Mouse (Mus musculus) retina, embryonic 14.5 days (tissue): ENCODE data around the gene Svs5.
"Not testable (repeated sequence)": the region's sequence is repeated elsewhere in the genome, so short reads cannot be mapped to it uniquely, and the experiment has no call there.

Experiments
- DNase-seq: peaks from one replicate; pipeline ENCODE4 v3.0.0-alpha.2; 2015; ENCODE audit warnings: low spot score

Gene Svs5

DNA sequence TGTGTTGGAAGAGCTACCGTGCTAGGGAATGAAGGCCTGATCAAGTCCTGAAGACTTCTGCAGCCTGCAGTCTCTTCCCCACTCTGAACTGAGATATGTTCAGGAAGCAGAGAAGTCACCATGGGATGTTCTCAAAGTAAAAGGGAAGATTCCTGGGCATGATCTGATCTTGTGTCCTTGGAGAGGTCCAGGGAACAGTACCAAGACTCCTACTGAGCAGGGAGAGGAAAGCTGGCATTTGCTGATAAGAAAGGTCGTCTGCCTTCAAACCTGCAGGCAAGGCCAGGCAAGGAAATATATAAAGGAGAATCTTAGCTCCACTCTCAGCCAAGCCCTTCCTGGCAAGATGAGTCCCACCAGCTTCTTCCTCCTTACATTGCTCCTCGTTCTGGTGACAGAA, at the start of gene Svs5:
Gene Svs5 (plus strand): TSS at position 301 of the 400 bp plus-strand sequence.
- not testable (repeated sequence) for DNase-seq

DNA sequence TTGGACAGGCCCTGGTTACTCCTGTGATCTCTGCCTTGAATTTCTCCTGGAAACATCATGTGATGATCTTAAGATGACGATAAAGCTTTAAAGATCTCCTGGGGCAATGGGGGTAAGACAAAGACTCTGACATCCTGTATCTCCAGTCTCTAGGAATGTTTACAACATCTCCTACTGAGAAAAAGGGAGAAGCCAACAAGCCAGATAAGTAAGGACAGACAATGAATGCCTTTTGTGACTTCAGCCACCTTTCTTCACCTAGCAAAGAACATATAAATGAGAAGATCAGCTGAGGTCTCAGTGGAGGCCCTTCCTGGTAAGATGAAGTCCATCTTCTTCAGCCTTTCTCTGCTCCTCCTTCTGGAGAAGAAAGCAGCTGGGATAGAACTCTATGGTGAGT, 43.6 kb upstream of the Svs5 start, which contains the start of gene Svs3a:
Gene Svs3a (plus strand): TSS at position 301 of the 400 bp plus-strand sequence.
- DNase-seq = not testable (repeated sequence)

DNA sequence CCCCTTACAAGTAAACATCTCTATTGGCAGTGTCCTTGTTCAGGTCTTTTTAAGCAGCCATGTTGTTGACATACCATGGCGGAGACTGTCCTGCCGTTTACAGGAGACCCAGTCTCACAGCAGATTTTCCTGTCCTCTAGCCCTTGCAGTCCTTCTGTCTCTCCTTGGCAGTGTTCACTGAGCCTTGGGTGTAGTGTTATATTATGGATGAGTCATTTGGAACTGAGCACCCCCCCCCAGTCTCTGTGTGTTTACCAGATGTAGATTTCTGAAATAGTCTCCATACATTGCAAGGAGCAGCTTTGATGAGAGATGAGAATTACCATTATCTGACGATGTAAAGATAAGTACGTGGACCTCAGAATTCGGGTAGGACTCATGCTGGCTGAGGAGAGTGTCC, 19.9 kb upstream of the Svs5 start:
- no peak for DNase-seq

DNA sequence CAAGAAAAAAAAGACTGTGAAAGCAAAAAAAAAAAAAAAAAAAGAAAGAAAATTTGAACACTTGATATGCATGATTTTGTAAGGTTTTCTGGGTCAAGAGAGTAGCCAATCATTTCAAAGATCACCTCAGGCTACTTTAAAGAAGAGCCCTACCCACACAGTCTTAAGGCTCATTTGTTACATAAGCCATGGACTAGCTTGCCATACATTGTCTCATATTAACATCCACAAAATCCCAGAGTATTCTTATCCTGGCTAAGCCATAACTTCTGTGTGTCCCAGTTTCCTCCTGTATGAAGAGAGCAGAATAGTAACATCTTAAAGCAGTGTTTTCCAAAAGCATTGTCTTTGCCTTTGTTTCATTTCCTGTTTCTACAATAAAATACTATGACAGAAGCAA, 17.1 kb upstream of the Svs5 start:
- not testable (repeated sequence) for DNase-seq

GRCm38 (mm10) chr2:164316451-164316850, 16.1 kb upstream of the Svs5 start, which contains the start of gene Svs6:
Svs6 (plus strand) TSS chr2:164316751.
- not testable (repeated sequence) for DNase-seq

DNA sequence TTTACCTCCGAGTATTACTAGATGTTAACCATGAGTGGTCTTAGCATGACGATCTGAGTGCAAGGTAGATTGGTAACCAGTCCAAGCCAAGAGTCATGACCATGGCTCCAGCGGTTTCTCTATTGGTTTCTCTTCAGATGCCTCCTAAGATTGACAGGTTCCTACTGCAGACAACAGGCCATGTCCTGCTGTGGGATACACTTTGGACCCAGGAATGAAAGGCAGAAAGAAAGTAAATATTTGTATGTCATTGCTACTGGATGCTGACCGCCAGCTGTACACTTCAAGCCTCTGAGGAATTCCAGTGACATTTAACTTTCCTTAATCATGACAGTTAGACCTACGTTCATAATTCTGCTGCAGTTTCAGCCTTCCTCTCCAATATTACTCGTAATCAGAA, 11.6 kb upstream of the Svs5 start:
- DNase-seq = no peak

- not testable (repeated sequence) for DNase-seq
Measured at GRCm38 (mm10) chr2:164343732-164344131, 11.2 kb downstream of the Svs5 start.

GRCm38 (mm10) chr2:164347697-164348096, 15.2 kb downstream of the Svs5 start:
- DNase-seq = not testable (repeated sequence)

GRCm38 (mm10) chr2:164348980-164349379, 16.4 kb downstream of the Svs5 start:
- DNase-seq = peak; percentile 49

GRCm38 (mm10) chr2:164352697-164353096, 20.2 kb downstream of the Svs5 start:
- DNase-seq = no peak

DNA sequence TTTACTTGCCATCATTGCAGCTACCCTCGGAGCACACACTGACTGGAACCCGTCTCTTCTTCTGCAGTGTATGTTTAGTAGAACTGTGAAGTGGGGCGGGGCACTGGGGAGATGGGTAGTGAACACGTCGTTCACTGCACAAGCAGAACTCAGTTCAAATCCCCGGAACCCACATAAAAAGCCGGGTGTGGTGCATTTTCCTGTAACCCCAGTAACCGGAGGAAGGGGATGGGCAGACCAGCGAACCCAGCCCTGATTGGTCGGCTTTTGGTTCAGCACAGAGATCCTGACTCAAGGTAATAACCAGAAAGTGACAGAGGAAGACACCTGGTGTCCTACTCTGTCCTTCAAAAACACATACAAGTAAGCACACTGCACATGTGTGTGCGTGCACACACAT, 20.8 kb downstream of the Svs5 start:
- no peak for DNase-seq

GRCm38 (mm10) chr2:164356177-164356967, 23.8 kb downstream of the Svs5 start:
- no peak for DNase-seq

GRCm38 (mm10) chr2:164358373-164358772, 25.8 kb downstream of the Svs5 start:
- DNase-seq = no peak

DNA sequence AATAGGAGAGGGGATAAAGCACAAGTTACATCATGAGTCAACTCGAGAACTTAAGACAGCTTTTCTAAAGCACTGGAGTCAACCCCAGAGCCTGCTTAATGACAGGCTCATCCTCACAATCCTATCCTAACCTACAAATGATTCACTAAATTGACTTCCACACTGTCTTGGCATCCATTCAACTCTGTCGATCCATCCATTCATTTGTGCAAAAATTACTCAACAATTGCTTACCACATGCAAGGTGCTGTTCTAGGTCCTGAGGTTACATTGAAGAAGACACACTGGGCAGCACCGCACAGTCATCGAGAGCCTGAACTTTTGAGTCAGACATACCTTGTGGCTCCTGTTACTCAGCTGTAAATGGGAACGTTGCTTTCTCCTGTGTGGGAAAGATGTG, 26.5 kb downstream of the Svs5 start:
- DNase-seq = no peak

DNA sequence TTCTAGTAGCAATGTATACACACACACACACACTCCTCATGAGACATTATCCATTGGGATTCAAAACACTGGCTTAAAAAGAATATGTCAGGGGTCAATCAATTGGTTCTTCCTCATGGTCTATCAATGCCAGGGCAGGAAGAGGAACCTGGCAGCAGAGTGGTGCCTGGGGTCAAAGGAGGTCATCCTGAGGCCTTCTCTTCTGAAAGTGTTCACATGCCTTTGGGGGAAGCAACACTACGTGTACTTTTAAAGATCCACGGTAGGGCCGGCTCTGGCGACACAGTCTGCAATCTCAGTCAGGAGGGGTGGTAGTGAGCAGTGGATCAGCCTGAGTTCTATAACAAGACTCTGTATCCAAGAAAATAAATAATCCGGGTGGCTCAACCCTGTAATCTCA, 27.1 kb downstream of the Svs5 start:
- DNase-seq = no peak

- no peak for DNase-seq
Measured at GRCm38 (mm10) chr2:164360974-164361657, 28.6 kb downstream of the Svs5 start.

DNA sequence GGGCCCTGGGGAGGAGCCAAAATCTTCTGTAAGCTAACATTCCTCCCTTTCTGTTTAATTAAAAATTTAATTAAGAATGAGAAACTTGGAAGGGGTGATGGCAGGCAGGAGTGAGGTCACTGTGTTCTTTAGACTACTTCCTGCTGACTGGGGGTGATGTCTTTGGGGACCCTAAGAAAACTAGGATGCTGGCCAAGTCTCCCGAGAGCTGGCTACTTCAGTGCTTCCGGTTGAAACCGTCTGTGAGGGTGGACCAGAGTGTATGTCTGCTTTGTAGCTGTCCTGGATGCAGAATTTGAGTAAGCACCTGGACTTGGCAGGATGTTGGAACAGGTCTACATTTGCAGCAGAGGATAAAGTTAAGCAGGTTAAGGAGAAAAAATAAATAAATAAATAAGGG, 34.4 kb downstream of the Svs5 start:
- DNase-seq = no peak

- DNase-seq = no peak
Measured at GRCm38 (mm10) chr2:164368620-164369105, 36.1 kb downstream of the Svs5 start.

GRCm38 (mm10) chr2:164371371-164371770, 38.8 kb downstream of the Svs5 start:
- no peak for DNase-seq

GRCm38 (mm10) chr2:164372408-164373053, 40.0 kb downstream of the Svs5 start:
- no peak for DNase-seq

GRCm38 (mm10) chr2:164373187-164373586, 40.6 kb downstream of the Svs5 start:
- DNase-seq = no peak
